Mouse (Mus musculus) bone marrow macrophage, adult 2 months (primary cell): ENCODE data around the gene Agps. TPM values are rescaled to one million over a fixed set of nuclear protein-coding genes. Genes with fewer than 3 reads are reported as not detected.

Experiments
- H3K27ac ChIP-seq: 2 replicates; pipeline ENCODE4 v1.5.1; 2012; ENCODE audit warnings: low read depth, low read length; ENCODE audit not compliant: insufficient read depth
- H3K4me1 ChIP-seq: 2 replicates; pipeline ENCODE4 v1.6.1; 2012; ENCODE audit warnings: low read length; ENCODE audit not compliant: control insufficient read depth, insufficient read depth
- H3K4me3 ChIP-seq: 2 replicates; pipeline ENCODE4 v1.5.1; 2012; ENCODE audit warnings: mild to moderate bottlenecking, low read length, moderate library complexity; ENCODE audit not compliant: insufficient read depth
- CTCF ChIP-seq: IDR thresholded peaks from 2 replicates; pipeline ENCODE4 v1.5.1; 2012; ENCODE audit warnings: low read depth, mild to moderate bottlenecking, low read length, moderate library complexity
- POLR2A ChIP-seq: IDR thresholded peaks from 2 replicates; pipeline ENCODE4 v1.6.1; 2012; ENCODE audit warnings: mild to moderate bottlenecking, low read depth, low read length, borderline replicate concordance
- polyA plus RNA-seq: library from polyadenylated mRNA; stranded (reverse); fragments of >200 nt; gene quantifications from 2 replicates; pipeline ENCODE4 v1.2.4, GENCODE M21; 2012; ENCODE audit not compliant: missing spikeins, insufficient read depth, insufficient read length

Agps gene
- polyA plus RNA-seq, 1 experiment = 36.1 TPM

DNA sequence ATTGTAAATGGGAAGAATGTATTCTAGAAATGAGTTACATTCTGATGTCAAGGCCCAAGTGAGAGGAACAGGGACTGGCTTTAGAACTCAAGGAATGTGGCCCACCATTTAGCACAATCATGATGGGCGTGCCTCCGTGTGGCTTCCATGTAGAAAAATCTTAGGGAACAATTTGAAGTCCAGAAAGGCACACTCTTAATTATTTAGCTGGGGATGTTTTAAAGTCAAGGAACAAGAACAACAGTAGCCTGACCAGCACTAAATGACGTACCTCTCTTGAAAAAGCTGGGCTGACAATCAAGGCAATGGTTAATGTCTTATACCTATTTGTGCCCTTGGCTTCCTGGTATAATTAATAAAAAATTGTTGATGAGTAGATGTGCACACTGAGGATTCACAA, 25.1 kb upstream of the Agps start:
- TF ChIP-seq CTCF (no peak), POLR2A (no peak)
- H3K4me1 ChIP-seq = peaks cover 7% of the 10 kb centered on the region
- no peak overlapping the region for H3K4me3 ChIP-seq
- no peak overlapping the region for H3K27ac ChIP-seq

DNA sequence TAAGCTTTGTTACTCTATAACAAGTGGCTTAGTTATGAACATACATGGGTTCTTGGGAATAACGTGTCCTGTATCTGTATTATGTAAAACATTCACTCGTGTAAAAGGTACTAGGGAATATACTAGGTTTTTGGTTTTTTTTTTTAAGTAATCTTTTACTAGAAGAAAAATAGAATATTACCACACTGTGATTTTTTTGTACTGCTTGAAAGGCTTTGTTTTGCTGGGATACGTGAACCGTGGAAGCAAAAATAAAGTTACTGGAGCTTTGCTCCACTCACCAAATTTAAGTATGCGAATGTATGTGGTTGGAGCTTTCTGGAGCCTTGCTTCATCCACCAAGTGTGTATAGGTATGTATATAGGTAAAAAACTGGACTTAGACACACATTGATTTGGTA, 24.5 kb upstream of the Agps start:
- H3K27ac ChIP-seq = no peak overlapping the region
- TF ChIP-seq CTCF (no peak), POLR2A (no peak)
- H3K4me3 ChIP-seq = no peak overlapping the region
- H3K4me1 ChIP-seq = 0 out of 2 replicates have a peak, but pooled peaks cover 2% of the 10 kb centered on the region

DNA sequence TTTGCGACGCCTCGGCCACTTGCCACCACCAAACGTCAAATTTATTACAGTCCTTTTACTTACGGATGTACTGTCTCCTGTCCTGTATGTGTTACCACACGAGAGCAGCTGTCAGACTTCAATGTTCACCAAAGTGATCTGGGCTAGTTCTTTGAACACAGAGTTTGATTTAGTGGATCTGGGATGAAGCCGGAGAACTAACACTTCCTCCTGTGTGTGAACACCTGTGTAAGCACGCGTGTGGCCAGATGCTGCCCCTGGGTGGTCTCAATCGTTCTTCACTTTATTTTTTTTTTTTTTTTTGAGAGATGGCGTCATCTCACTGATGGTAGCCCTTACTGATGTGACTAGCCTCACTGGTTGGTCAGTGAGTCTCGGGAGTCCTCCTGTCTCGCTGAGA, 17.1 kb upstream of the Agps start:
- Histone ChIP-seq H3K4me3 (no peak overlapping the region), H3K27ac (no peak overlapping the region), H3K4me1 (peaks cover 6% of the 10 kb centered on the region)
- no peak for TF ChIP-seq POLR2A
- no peak for TF ChIP-seq CTCF

DNA sequence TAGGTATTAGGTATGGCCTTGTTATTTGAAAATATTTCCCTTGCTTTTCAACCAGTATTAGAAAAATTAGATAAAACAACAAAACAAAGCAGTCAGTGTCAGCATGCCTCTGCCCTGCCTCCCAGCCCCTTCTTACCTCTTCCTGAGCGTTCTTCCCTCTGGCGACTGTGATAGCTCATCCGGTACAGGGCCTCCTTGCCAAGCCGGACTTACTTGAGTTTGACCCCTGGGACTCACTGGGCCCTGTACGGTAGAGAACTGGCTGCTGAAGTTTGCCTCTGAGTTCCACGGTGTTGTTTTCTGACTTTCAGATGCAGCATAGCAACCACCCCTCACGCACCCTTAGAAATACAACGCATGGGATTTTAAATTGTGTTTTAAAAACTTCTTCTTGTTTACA, 16.5 kb upstream of the Agps start:
- no peak overlapping the region for H3K4me3 ChIP-seq
- peaks cover 6% of the 10 kb centered on the region for H3K4me1 ChIP-seq
- TF ChIP-seq CTCF (no peak), POLR2A (no peak)
- no peak overlapping the region for H3K27ac ChIP-seq

DNA sequence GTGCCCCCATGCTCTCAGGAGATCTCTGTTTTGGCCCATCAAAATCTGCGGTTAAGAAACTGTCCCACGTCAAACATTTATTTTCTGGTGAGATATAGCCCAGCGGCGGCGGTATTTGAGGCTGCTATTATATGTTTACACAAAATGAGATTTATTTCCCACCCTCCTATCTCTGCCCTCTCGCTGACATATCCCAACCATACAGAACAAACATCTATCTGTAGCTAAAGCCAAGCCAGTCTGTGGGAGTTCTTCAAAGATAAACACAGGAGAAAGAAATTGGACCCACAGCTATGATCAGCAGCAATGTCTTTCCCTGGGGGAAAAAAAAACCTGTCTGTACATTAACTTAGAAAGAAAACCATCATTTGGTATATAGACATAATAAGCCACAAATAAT, 15.3 kb upstream of the Agps start:
- peaks cover 4% of the 10 kb centered on the region for H3K4me1 ChIP-seq
- H3K27ac ChIP-seq = no peak overlapping the region
- no peak overlapping the region for H3K4me3 ChIP-seq
- no peak for TF ChIP-seq POLR2A
- no peak for TF ChIP-seq CTCF

DNA sequence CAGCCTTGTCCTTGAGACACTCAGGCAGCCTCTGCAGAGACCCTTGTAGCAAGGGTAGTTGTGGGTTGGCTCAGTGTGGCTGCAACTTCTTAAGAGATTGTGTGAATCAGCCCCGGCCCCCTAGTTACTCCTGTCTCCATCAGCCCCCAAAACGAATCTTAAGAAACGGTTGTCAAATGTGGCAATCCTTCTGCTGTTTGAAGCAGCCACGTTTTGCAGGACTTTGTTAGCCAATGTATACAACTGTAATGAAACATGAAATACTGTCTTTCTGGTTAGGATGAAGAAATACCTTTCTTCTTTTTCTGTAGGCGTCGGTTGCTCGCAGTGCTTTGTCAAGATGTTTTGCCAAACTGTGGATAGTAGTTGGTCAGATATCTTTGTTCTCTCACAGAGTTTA, 13.3 kb upstream of the Agps start:
- no peak for TF ChIP-seq POLR2A
- no peak for TF ChIP-seq CTCF
- no peak overlapping the region for H3K27ac ChIP-seq
- H3K4me3 ChIP-seq = no peak overlapping the region
- H3K4me1 ChIP-seq = peaks cover 12% of the 10 kb centered on the region

DNA sequence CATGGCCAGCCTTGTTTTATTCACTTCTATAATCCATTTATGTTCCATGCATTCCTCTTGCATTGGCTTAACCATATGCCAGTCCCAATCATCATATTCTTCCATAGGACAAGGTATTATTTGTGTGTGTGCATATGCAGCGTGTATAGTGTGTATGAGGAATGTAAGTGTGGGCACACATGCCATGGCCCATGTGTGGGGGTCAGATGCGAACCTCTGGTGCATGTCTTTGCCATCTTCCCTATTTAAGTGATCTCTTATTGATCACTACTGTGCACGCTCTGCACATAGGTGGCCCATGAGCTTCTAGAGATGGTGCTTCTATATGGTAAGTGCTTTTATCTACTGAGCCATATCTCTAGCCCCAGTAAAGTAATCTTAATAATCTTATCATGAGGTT, 12.2 kb upstream of the Agps start:
- TF ChIP-seq POLR2A (no peak), CTCF (no peak)
- no peak overlapping the region for H3K27ac ChIP-seq
- H3K4me3 ChIP-seq = no peak overlapping the region
- peaks cover 14% of the 10 kb centered on the region for H3K4me1 ChIP-seq

DNA sequence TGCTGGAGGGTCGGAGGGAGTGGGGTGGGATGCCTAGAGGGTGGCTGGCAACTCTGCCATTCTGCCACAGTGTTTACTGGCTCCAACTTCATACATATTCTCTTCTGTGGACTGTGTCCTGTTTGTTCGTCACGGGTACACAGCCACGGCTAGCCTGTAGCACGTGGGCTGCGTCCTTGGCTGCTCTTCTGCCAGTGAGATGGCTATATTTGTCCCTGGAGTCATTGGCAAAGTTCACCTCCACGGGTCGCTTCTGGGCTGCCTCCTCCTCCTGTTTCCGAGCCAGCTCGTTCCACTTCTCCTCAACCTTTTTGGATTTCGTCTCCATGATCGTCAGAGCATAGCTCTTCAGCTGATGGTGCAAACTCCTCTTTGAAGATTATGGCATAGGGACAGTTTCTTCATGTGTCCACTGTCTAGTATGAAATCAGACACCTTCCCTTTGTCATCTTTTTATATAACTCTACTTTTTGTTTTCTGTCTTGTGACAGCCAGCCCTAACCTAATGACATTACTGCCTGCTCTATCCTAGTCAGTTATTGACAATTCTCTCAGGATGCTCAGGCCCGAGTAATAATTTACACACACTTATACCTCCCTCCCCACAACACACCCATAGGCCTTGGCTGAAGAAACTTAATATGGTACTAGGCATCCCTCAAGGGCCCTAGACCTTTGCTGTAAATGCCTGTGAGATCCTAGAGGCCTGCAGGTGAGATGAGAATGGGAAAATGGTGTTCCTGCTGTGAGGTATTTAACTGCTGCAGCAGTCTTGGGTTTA, 9.8 kb upstream of the Agps start:
- Histone ChIP-seq H3K4me1 (peaks cover 17% of the 10 kb centered on the region), H3K4me3 (no peak overlapping the region), H3K27ac (no peak overlapping the region)
- TF ChIP-seq POLR2A = no peak
- TF ChIP-seq CTCF = no peak

DNA sequence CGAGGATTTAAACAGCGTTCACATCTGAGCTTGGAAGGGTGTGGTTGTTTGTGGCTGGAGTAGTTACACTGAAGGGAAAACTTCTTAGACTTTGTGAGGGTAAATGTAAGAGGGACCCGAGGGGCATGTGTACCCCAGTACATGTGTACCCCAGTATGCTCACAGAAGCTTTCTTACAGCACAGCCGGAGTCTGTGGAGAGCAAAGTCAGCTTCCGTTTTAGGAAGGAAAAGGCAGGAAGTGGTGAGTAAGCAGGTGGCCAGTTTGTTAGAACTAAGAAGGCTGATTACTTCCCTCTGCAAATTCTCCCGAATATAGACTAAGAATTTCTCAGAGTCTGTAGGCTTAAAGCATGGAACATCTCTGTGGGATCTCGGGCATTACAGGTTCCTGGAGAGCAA, 8.2 kb upstream of the Agps start:
- H3K4me3 ChIP-seq = peak overlapping the region; percentile 43
- H3K27ac ChIP-seq = peak overlapping the region; percentile 95
- H3K4me1 ChIP-seq = peaks cover 25% of the 10 kb centered on the region
- no peak for TF ChIP-seq CTCF
- TF ChIP-seq POLR2A = no peak

DNA sequence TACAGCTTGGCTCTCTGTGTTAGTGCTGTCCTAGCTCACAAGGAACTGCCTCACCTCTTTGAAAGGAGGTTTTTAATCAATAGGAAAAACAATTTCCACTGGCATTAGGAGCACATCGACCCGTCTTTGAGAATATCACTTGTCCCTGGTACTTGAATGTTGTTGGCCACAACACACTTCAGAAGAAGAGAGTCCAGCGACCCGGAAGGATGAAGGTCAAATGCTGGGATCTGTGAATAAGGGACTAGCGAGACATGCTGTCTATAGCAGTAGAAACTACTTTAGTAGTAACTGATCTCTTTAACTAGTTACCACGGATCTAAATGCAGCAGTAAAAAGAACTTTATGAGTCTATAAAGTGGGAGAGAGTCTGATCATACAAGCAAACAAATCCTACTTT, 7.8 kb upstream of the Agps start:
- Histone ChIP-seq H3K4me1 (peaks cover 26% of the 10 kb centered on the region), H3K27ac (peak overlapping the region; percentile 95), H3K4me3 (peak overlapping the region; percentile 29)
- TF ChIP-seq CTCF (no peak), POLR2A (no peak)

DNA sequence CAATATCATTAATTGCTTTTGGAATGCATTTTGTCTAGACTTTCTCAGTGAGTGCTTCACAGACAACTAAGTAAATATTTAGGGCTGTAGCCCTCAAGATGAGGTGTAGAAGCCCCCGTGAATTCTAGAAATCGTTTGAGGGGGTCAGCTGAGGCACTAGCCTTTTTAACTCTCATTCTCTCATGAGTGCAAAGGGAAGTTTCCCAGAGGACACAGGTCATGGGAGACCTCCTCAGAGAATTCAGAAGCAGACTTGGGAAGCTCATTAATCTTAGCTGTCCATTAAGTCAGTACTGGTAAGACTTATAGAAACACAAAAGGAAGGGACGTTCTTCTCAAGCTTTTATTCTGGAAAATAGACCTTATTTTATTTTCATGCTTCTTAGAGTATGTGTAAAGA, 7.1 kb upstream of the Agps start:
- Histone ChIP-seq H3K4me3 (no peak overlapping the region), H3K27ac (no peak overlapping the region), H3K4me1 (peaks cover 33% of the 10 kb centered on the region)
- no peak for TF ChIP-seq POLR2A
- no peak for TF ChIP-seq CTCF
